Mouse (Mus musculus): Measurements from ENCODE around the gene Acly.
A peak's percentile ranks its signal among the peaks of the same experiment; 100 is the strongest.
"Not testable (repeated sequence)": the region's sequence is repeated elsewhere in the genome, so short reads cannot be mapped to it uniquely, and the experiment has no call there.

Gene Acly

DNA sequence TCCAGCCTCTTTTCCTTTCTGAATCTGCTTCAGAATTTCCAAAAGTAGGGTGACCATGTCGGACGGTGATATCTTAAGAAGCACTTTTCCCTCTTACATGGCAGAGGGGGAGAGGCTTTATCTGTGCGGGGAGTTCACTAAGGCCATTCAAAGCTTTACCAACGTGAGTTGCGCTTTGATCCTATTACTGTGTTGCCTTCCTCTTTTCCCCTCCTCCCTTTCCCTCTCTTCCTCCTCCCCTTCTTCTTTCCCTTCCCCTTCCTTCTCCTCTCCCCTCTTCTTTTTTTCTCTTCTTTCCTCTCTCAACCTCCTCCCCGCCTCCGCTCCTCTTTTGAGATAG lies 17.9 kb upstream of the Acly start:
- DNase-seq (ENCODE audit: low spot score in 2 of 2), result no peak

DNA sequence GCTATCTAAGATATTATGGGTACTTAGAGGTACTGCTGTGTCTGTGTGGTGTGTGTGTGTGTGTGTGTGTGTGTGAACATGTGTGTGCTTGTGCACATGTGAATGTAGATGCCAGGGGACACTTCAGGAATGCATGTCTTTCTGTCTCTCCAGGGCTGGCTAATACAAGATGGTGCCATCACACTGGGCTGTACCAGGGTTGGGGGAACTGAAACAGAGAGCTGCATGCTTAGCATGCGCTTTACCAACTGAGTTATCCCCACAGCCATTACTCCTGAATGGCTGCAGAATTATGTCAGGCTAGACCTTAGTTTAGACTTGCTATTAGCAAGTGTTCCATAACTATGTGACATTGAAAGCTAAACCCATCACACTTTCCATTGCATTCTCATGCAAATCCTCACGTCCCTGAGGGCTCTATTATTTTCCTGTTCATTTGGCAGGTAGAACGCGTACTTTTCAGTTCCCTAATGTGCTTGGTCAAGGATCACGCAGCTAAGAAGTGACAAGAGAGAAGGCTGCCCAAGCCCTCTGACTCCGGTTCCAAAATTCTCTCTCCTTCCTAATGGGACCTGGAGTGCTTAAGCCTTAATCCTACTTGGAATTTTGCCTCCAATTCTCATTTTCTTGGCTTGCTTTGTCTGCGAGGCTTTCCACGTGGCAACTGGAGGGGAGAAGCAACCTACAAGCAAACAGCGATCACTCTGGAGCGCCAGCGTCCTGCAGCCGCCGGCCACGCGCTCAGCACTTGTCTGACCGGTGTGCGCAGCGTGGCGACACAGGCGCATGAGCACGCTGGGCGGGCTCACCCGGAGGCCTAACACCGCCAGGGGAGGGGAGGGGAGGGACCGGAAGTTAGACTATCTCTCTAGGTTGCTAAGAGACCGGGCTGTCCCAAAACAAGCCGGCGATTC lies 17.3 kb upstream of the Acly start, which contains the start of gene Ttc25:
Gene Ttc25, plus strand, starts transcription at position 776 of the 914 bp plus-strand sequence.
- DNase-seq (ENCODE audit: low spot score in 2 of 2), result peak; percentile 52 to 82

- no peak for DNase-seq (ENCODE audit: low spot score in 2 of 2)
Measured at GRCm38 (mm10) chr11:100541577-100541976, 13.8 kb upstream of the Acly start.

GRCm38 (mm10) chr11:100540966-100541365 lies 13.2 kb upstream of the Acly start:
- DNase-seq (ENCODE audit: low spot score in 2 of 2), result no peak

DNA sequence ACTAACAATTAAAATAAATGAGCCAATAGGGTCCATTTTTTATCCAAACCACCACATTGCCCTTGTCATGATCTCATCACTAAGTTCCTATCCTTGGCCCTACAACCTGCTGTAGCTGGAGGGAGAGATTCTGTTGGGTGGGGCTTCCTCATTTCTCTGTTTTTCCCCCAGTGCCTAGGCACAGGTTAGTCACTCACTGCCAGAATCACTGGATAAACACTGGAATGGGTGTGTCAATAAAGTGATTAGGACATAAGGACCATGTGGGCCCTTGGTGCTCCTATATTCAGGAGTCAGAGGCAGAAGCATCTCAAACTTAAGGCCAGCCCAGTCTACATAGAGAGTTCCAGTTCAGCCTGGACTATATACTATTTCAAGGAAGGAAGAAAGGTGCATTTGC lies 8.7 kb upstream of the Acly start:
- no peak for DNase-seq (ENCODE audit: low spot score in 2 of 2)

- DNase-seq (ENCODE audit: low spot score in 2 of 2), result no peak
Measured at GRCm38 (mm10) chr11:100535996-100536395, 8.2 kb upstream of the Acly start.

- DNase-seq (ENCODE audit: low spot score in 2 of 2), result not testable (repeated sequence)
Measured at GRCm38 (mm10) chr11:100534821-100535220, 7.0 kb upstream of the Acly start.

GRCm38 (mm10) chr11:100534411-100534810 lies 6.6 kb upstream of the Acly start:
- not testable (repeated sequence) for DNase-seq (ENCODE audit: low spot score in 2 of 2)

GRCm38 (mm10) chr11:100533871-100534270 lies 6.1 kb upstream of the Acly start:
- no peak for DNase-seq (ENCODE audit: low spot score in 2 of 2)

DNA sequence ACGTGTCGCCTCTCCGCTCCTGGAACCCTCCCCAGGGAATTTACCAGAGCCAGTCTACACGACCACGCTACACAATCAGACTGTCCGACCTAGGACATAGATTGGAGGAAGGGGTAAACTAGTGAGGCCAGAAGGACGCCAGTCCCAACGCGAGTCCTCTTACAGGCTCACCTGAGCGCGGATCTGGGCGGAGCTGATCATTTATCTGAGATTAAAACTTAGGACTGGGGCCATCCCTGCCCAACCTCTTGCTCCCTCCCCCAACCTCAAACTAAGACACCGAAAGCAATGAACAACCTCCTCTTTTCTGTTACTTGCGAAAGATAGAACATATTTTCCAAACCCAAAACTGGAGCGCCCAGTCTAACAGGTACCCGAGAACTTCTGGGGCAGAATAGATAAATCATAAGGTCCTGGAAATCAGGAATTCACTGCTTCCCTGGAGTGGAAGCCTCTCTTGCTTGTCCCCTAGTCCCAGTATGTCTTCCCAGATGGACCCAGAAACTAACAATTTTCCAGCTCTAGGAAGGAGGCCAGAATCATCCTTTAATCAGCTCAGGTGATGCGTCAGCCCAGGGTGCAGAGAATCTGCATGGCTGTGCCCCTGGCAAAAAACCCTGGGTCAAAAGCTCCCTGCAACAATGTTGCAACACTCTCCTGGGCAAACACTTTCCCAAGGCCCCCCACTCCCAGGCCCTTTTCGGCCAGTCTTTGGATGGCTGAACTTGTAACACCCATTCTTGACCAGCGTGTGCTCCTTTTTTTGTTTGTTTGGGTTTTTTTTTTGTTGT lies 770 bp upstream of the Acly start:
- no peak for DNase-seq (ENCODE audit: low spot score in 2 of 2)

DNA sequence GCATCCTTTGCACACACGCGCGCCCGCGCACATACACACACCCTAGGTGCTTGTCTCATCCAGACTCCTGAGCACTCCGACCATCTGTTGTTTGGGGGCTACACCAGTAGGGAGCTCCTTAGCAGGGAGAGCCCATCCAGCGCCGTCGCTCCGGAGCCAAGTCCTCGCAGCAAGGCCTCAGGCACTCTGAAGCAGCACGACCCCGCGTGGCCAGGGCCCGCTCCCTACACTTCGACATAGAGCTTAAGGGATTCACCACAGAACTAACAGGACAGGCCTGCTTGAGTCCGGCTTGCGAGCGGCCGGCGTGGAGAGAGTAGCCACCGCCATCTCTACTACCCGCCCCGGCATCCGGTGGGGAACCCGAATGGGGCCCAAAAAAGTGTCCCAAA lies 738 bp downstream of the Acly start:
- peak in 1 of 2 experiments; percentile 58 for DNase-seq (ENCODE audit: low spot score in 2 of 2)

DNA sequence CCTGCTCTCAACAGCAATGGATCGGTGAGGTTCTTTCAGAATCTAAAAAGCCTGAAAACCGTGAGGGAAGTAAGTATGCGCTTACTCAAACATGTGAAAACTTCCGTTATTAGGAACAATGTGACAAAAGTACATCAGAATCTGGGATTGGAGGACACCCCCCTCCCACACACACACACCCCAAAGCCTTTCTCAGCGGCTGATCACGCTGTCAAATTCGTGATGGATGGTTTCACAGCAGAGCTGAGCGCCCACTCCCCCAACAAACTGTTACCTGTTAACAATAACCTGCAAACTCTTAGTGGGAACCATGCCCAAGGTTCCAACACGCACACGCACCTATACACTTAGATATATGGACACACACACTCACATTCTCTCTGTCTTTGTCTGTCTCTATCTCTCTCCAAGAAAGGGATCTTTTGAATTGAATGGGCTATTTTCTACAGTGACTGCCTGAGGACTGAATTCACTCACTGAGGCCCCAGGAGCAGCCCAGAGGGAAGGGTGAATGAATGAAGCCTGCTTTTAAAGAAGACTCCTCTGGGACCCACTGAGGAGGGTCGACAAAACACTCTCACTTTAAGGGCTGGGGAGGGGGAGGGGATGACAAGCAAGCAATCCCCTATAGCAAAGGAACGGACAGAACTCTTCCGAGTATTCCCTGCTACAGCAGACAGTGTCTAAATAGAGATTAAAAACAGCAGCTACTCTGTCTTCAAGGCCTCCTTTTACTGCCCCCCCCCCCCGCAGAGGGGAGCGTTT lies 1.6 kb downstream of the Acly start:
- no peak for DNase-seq (ENCODE audit: low spot score in 2 of 2)

GRCm38 (mm10) chr11:100524987-100525630 lies 2.7 kb downstream of the Acly start:
- DNase-seq (ENCODE audit: low spot score in 2 of 2), result no peak

GRCm38 (mm10) chr11:100524358-100524757 lies 3.4 kb downstream of the Acly start:
- DNase-seq (ENCODE audit: low spot score in 2 of 2), result no peak

DNA sequence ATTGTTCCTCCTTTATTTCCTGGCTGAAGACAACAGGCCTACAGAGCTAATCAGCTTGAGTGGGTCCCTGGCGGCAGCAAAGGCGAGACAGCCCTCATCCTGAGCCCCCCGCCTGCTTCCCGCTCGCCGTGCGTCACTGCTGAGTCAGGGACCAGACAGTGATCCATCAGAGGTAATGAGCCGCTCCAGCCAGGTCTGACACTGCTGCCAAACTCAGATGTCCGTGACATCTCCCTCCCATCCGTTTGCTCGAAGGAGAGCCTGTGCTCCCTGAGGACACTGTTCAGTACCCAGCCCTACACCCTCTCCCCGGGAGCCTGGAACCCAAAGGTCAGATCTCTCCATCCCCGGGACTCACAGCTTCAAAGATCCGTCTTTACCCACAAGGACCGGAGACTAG lies 7.0 kb downstream of the Acly start:
- no peak for DNase-seq (ENCODE audit: low spot score in 2 of 2)

GRCm38 (mm10) chr11:100519188-100519587 lies 8.6 kb downstream of the Acly start:
- no peak for DNase-seq (ENCODE audit: low spot score in 2 of 2)

GRCm38 (mm10) chr11:100518188-100518591 lies 9.6 kb downstream of the Acly start:
- DNase-seq (ENCODE audit: low spot score in 2 of 2), result no peak

- no peak for DNase-seq (ENCODE audit: low spot score in 2 of 2)
Measured at GRCm38 (mm10) chr11:100516291-100516690, 11.5 kb downstream of the Acly start.

GRCm38 (mm10) chr11:100515789-100516188 lies 12.0 kb downstream of the Acly start:
- no peak for DNase-seq (ENCODE audit: low spot score in 2 of 2)

- DNase-seq (ENCODE audit: low spot score in 2 of 2), result no peak
Measured at GRCm38 (mm10) chr11:100515061-100515460, 12.7 kb downstream of the Acly start.

DNA sequence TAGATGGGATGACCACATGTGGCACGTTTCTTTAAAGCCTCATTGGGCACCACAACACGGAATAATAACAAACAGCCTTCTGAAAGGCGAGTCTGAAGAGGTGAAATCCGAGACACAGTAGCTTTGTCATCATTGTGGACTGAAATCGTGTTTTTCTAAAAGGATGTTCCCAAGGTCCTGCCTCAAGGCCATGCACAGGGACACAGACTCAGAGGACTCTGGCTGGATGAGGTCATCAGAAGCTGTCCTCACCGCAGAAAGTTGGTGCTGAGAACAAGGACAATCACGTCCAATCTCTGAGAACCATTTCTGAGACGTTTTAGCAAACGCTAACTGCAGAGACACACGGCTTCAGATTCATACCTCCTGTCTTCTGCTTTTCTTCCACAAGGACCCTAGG lies 14.1 kb downstream of the Acly start:
- DNase-seq (ENCODE audit: low spot score in 2 of 2), result no peak

DNA sequence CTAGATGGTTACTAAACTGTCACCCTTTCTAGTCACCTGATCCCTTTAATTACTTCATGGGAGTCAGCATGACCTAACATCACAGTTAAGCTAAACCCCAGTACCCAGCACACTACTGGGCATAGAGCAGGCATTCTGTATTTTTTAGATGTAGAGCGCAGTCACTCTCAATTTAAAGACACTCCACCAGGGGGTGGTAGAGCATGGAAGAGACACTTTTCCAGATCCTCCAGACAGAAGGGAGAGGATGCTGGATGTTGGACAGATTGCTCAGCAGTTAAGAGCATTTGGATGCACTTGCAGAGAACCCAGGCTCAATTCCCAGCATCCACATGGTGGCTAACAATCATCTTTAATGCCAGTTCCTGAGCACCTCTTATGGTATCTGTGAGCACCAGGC lies 15.4 kb downstream of the Acly start:
- peak in 1 of 2 experiments; percentile 45 for DNase-seq (ENCODE audit: low spot score in 2 of 2)

All from left cerebral cortex, adult 9 months (tissue).